Mouse (Mus musculus) erythroblast, embryonic 14.5 days (primary cell): Measurements from ENCODE around the gene Acot4.

Source experiments
- GATA1 ChIP-seq: IDR thresholded peaks from 2 replicates; pipeline ENCODE4 v1.6.1; 2012; ENCODE audit warnings: low read length, inconsistent platforms, mixed read lengths
- TAL1 ChIP-seq: IDR thresholded peaks from 3 replicates; pipeline ENCODE4 v1.6.1; 2012; ENCODE audit warnings: low read length, inconsistent platforms, mixed read lengths

DNA sequence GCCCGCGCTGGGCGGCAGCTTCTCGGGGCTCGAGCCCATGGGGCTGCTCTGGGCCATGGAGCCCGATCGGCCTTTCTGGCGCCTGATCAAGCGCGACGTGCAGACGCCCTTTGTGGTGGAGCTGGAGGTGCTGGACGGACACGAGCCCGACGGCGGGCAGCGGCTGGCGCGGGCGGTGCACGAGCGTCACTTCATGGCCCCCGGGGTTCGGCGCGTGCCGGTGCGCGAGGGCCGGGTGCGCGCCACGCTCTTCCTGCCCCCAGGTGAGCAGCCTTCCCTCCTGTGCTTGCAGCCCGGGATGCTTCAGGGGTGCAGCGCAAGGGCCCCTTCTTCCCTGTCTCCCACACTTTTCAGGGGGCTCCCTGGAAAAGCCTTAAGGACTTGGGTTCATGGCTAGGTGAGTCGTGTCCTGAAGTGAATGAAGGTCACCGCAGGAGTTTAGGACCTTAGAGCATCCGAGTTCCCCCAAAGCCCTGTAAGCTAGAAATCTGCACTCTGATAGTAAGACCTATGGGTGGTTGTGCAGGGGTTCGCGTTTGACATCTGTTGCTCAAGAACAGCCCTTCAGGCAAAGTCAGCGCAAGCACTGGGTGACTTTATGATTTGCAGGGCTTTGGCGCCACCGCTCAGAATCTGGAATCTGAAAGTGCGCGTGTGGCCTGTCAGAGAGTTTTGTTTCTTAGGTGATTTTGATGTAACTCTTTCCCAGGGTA is 15.7 kb downstream of the Acot4 start:
- no peak for TF ChIP-seq GATA1
- TF ChIP-seq TAL1, result no peak
